13 mouse cellular contexts compared by ENCODE assay signal in the genomic region with DNA sequence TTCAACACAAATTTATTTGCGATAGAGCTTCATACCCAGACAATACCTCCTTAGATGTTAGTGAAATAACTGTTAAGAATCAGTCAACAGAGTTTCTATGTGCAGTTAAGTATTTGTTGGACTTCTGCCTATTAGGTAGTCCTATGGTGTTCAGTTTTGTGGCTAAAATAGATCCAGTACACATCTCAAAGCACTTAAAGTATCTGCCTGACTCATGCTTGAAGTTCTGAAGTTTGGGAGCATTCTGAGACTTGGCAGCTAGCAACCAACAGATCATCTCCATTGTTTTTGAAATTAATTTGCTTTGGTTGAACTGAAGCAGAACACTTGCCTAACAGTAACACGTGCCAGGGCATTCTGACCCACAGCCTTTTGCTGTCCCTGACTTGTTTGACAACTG. TPM values are rescaled to one million over a fixed set of nuclear protein-coding genes. Genes with fewer than 3 reads are reported as not detected.
A peak's percentile ranks its signal among the peaks of the same experiment; 100 is the strongest.
DNase-seq lines count a peak whose midpoint lies in the region; ATAC-seq and TF ChIP-seq lines count a peak whose summit lies in the region.
"Had no signal": no experiment of that assay in that cellular context is flagged by ENCODE, and none has a peak within 500 bp of the region (broad histone marks: within the 10 kb centered on the region; RNA-seq: fewer than 3 reads in every experiment).

No protein-coding gene starts in this region.

- peak overlapping the region; percentile 53 for H3K4me2 ChIP-seq in heart, embryonic 15.5 days
- H3K4me2 ChIP-seq in lung, embryonic 16.5 days (ENCODE audit: low read depth, low read length) = peak overlapping the region; percentile 23
- H3K4me2 ChIP-seq in midbrain, postnatal 0 days (ENCODE audit: low read depth, low read length, poor library complexity, severe bottlenecking) = peak overlapping the region; percentile 48

- no peaks in the 10 kb centered on the region for H3K27me3 ChIP-seq in heart, embryonic 15.5 days
- H3K27me3 ChIP-seq in lung, embryonic 16.5 days (ENCODE audit: control insufficient read depth, insufficient read depth, low read depth, low read length) = no peaks in the 10 kb centered on the region
- H3K27me3 ChIP-seq in midbrain, postnatal 0 days (ENCODE audit: insufficient read depth, low read length) = no peaks in the 10 kb centered on the region
- H3K27me3 ChIP-seq: neural tube, embryonic 12.5 days had no signal

- H3K9ac ChIP-seq in heart, embryonic 15.5 days = no peak overlapping the region
- H3K9ac ChIP-seq in lung, embryonic 16.5 days (ENCODE audit: low read length) = no peak overlapping the region
- no peak overlapping the region for H3K9ac ChIP-seq in midbrain, postnatal 0 days (replicated peaks; ENCODE audit: low read length, poor library complexity, severe bottlenecking)
- H3K9ac ChIP-seq: neural tube, embryonic 12.5 days had no signal

- no peak for TF ChIP-seq POLR2A in bone marrow macrophage, adult 2 months (IDR thresholded peaks at IDR 0.05; ENCODE audit: borderline replicate concordance, low read depth, low read length)

- no peak overlapping the region for H3K4me3 ChIP-seq in heart, embryonic 15.5 days
- no peak overlapping the region for H3K4me3 ChIP-seq in lung, embryonic 16.5 days (ENCODE audit: low read length)
- H3K4me3 ChIP-seq in bone marrow macrophage, adult 2 months (ENCODE audit: insufficient read depth, low read length) = no peak overlapping the region
- no peak overlapping the region for H3K4me3 ChIP-seq in midbrain, postnatal 0 days (ENCODE audit: low read depth, low read length)
- H3K4me3 ChIP-seq: neural tube, embryonic 12.5 days had no signal

- H3K4me1 ChIP-seq in heart, embryonic 15.5 days (replicated peaks) = peaks cover 59% of the 10 kb centered on the region
- peaks cover 46% of the 10 kb centered on the region for H3K4me1 ChIP-seq in lung, embryonic 16.5 days (replicated peaks; ENCODE audit: control insufficient read depth, insufficient read depth, low read length)
- H3K4me1 ChIP-seq in bone marrow macrophage, adult 2 months (ENCODE audit: control insufficient read depth, insufficient read depth, low read length) = peaks cover 30% of the 10 kb centered on the region
- H3K4me1 ChIP-seq in midbrain, postnatal 0 days (ENCODE audit: insufficient read depth, low read length) = peaks cover 9% of the 10 kb centered on the region; the same call in 1 of the 2 replicates

- no peak for ATAC-seq in heart, embryonic 15.5 days (replicated peaks; ENCODE audit: insufficient number of reproducible peaks, insufficient read depth, low FRiP score, low read depth)
- ATAC-seq in lung, embryonic 16.5 days (ENCODE audit: low read depth) = no peak
- ATAC-seq in midbrain, postnatal 0 days (ENCODE audit: low FRiP score) = no peak
- ATAC-seq: inflammation-experienced regulatory T-cells, adult 6 months had no signal

- intact Hi-C loops in heart, postnatal 25 days (cut with DNase I) = no loop called here

- no peak for TF ChIP-seq CTCF in bone marrow macrophage, adult 2 months (IDR thresholded peaks at IDR 0.05; ENCODE audit: low read depth, low read length)
- no peak for TF ChIP-seq CTCF in midbrain, postnatal 0 days (IDR thresholded peaks at IDR 0.05)

- 54% methylated on average over 2 of the region's 2 CpGs for WGBS in heart, embryonic 15.5 days
- 41% methylated on average over 2 of the region's 2 CpGs for WGBS in lung, embryonic 16.5 days
- 60% methylated on average over 2 of the region's 2 CpGs for WGBS in midbrain, postnatal 0 days

- no peak for DNase-seq in heart, postnatal 25 days (ENCODE audit: low spot score)
- no peak for DNase-seq in lung, adult 18-20 months
- no peak for DNase-seq in midbrain, postnatal 0 days (ENCODE audit: low spot score)
- DNase-seq in gastrocnemius, adult 18-20 months (ENCODE audit: low spot score) = no peak
- DNase-seq in adrenal gland, adult 2 months = no peak
- DNase-seq: cerebellum, postnatal 25 days; kidney, postnatal 14 days; thymus, postnatal 4 days had no signal

- H3K36me3 ChIP-seq in heart, embryonic 15.5 days = no peaks in the 10 kb centered on the region
- no peaks in the 10 kb centered on the region; the same call in 1 of the 2 replicates for H3K36me3 ChIP-seq in lung, embryonic 16.5 days (ENCODE audit: control insufficient read depth, insufficient read depth, low read length)
- no peaks in the 10 kb centered on the region for H3K36me3 ChIP-seq in midbrain, postnatal 0 days (ENCODE audit: insufficient read depth, low read length)
- H3K36me3 ChIP-seq: neural tube, embryonic 12.5 days had no signal

- no peaks in the 10 kb centered on the region for H3K9me3 ChIP-seq in heart, embryonic 15.5 days (replicated peaks)
- no peaks in the 10 kb centered on the region for H3K9me3 ChIP-seq in lung, embryonic 16.5 days (ENCODE audit: control insufficient read depth, low read length)
- no peaks in the 10 kb centered on the region for H3K9me3 ChIP-seq in midbrain, postnatal 0 days (ENCODE audit: low read length)
- H3K9me3 ChIP-seq: neural tube, embryonic 12.5 days had no signal

- peak overlapping the region; percentile 86 for H3K27ac ChIP-seq in heart, embryonic 15.5 days
- H3K27ac ChIP-seq in lung, embryonic 16.5 days (ENCODE audit: low read length) = peak overlapping the region; percentile 76
- H3K27ac ChIP-seq in bone marrow macrophage, adult 2 months (ENCODE audit: insufficient read depth, low read depth, low read length) = peak overlapping the region; percentile 65; the same call in 1 of the 2 replicates
- no peak overlapping the region for H3K27ac ChIP-seq in midbrain, postnatal 0 days (ENCODE audit: low read depth, low read length)
- H3K27ac ChIP-seq: neural tube, embryonic 12.5 days had no signal

RNA-seq across cellular contexts. Expression of gene Mbnl1, which starts 59.2 kb away (rescaled TPM):
- 72.9 and 82.7 TPM in 2 replicates for polyA plus RNA-seq in heart, embryonic 15.5 days (2015; fragmentation: Nextera tagmentation; extraction: Ambion mirVana)
- 100 to 1,000 TPM; 191 to 197 TPM for total RNA-seq in heart, postnatal 25 days (2021)
- polyA plus RNA-seq in lung, embryonic 16.5 days (2015; fragmentation: Nextera tagmentation; extraction: Ambion mirVana) = 180 and 188 TPM in 2 replicates
- polyA plus RNA-seq in bone marrow macrophage, adult 2 months (2012; ENCODE audit: insufficient read depth, insufficient read length, missing spikeins) = 668 and 730 TPM in 2 replicates
- total RNA-seq in midbrain, postnatal 0 days (2014; rRNA removed) = 85.9 and 86.0 TPM in 2 replicates
- 46.8 and 55.9 TPM in 2 replicates for polyA plus RNA-seq in midbrain, postnatal 0 days (2015; fragmentation: Nextera tagmentation; extraction: Ambion mirVana)
- total RNA-seq in gastrocnemius, adult 18-20 months (2021) = 100 to 1,000 TPM; 501 to 534 TPM
- 100 to 1,000 TPM; 563 to 574 TPM for total RNA-seq in adrenal gland, adult 2 months (2021)
- 174 and 252 TPM in 2 replicates for polyA plus RNA-seq in adrenal gland, adult 2 months (2012; rRNA removed)
